Comparison of ENCODE assay signal across 8 mouse cellular contexts in genomic region chr1:171412446-171412845, GRCm38 (mm10). TPM values are rescaled to one million over a fixed set of nuclear protein-coding genes. Genes with fewer than 3 reads are reported as not detected.
DNase-seq lines count a peak whose midpoint lies in the region; ATAC-seq lines count a peak whose summit lies in the region.

No protein-coding gene starts in this region.

- peak; percentile 31 to 70 for DNase-seq in left cerebral cortex, postnatal 25 days (ENCODE audit: low spot score in 2 of 2)
- DNase-seq in left cerebral cortex, adult 18-20 months (ENCODE audit: low spot score in 2 of 2): no peak
- DNase-seq in NIH3T3 (ENCODE audit: low read depth): peak; percentile 66
- no peak for DNase-seq in forebrain, embryonic 10.5 days (ENCODE audit: extremely low spot score, low spot score)
- no peak for DNase-seq in ovary, postnatal 14 days (ENCODE audit: low spot score)
- no peak for DNase-seq in spleen, postnatal 14 days (ENCODE audit: low spot score in 2 of 2)

- peak overlapping the region; percentile 99 for H3K9ac ChIP-seq in midbrain, embryonic 13.5 days (replicated peaks)

- peak overlapping the region; percentile 97 for H3K4me3 ChIP-seq in forebrain, embryonic 10.5 days
- peak overlapping the region; percentile 96 for H3K4me3 ChIP-seq in midbrain, embryonic 13.5 days (replicated peaks)

- peaks cover 46% of the 10 kb centered on the region for H3K36me3 ChIP-seq in forebrain, embryonic 10.5 days (replicated peaks)
- peaks cover 35% of the 10 kb centered on the region for H3K36me3 ChIP-seq in midbrain, embryonic 13.5 days

- intact Hi-C loops in left cerebral cortex, postnatal 25 days (cut with DNase I): loop anchor here (5.0 kb wide), 1 partner anchor 65 kb away; no protein-coding TSS in a partner anchor

- peak overlapping the region; percentile 97 for H3K27ac ChIP-seq in forebrain, embryonic 10.5 days
- peak overlapping the region; percentile 93 for H3K27ac ChIP-seq in midbrain, embryonic 13.5 days

- ATAC-seq in inflammation-experienced regulatory T-cells, adult 6 months: peak; percentile 12
- no peak for ATAC-seq in midbrain, embryonic 13.5 days

- WGBS in forebrain, embryonic 10.5 days: 62% methylated on average over 3 of the region's 3 CpGs
- 18% methylated on average over 3 of the region's 3 CpGs for WGBS in midbrain, embryonic 13.5 days

- peaks cover 26% of the 10 kb centered on the region for H3K4me1 ChIP-seq in forebrain, embryonic 10.5 days
- H3K4me1 ChIP-seq in midbrain, embryonic 13.5 days (replicated peaks): peaks cover 23% of the 10 kb centered on the region

- H3K27me3 ChIP-seq in forebrain, embryonic 10.5 days (ENCODE audit: poor library complexity, severe bottlenecking): peaks cover 25% of the 10 kb centered on the region
- peaks cover 19% of the 10 kb centered on the region for H3K27me3 ChIP-seq in midbrain, embryonic 13.5 days

- no peaks in the 10 kb centered on the region for H3K9me3 ChIP-seq in forebrain, embryonic 10.5 days
- no peaks in the 10 kb centered on the region for H3K9me3 ChIP-seq in midbrain, embryonic 13.5 days

- peak overlapping the region; percentile 56 for H3K4me2 ChIP-seq in midbrain, embryonic 13.5 days (replicated peaks)

RNA-seq across cellular contexts. Expression of gene Usf1, which starts 1.3 kb away (rescaled TPM):
- total RNA-seq in left cerebral cortex, postnatal 25 days (2021): 100 to 1,000 TPM; 105 TPM
- 100 to 1,000 TPM in 1 of 2 experiments, 10 to 100 TPM in 1; 99.0 to 105 TPM for total RNA-seq in left cerebral cortex, adult 18-20 months (2021)
- polyA plus RNA-seq in forebrain, embryonic 10.5 days (2016; fragmentation: Nextera tagmentation; extraction: Ambion mirVana): 128 and 132 TPM in 2 replicates
- polyA plus RNA-seq in inflammation-experienced regulatory T-cells, adult 6 months (2017; shearing (Covaris generic)): 10 to 100 TPM; 46.9 to 62.6 (median 57.2) TPM
- 237 and 239 TPM in 2 replicates for polyA plus RNA-seq in midbrain, embryonic 13.5 days (2015; fragmentation: Nextera tagmentation; extraction: Ambion mirVana)

RNA-seq across cellular contexts. Expression of gene Tstd1, which starts 6.2 kb away (rescaled TPM):
- 1 to 10 TPM; 2.0 to 3.0 TPM for total RNA-seq in left cerebral cortex, postnatal 25 days (2021)
- 1 to 10 TPM; 1.4 to 2.3 TPM for total RNA-seq in left cerebral cortex, adult 18-20 months (2021)
- polyA plus RNA-seq in forebrain, embryonic 10.5 days (2016; fragmentation: Nextera tagmentation; extraction: Ambion mirVana): 6.1 and 6.5 TPM in 2 replicates
- 10 to 100 TPM in 2 of 3 experiments, 1 to 10 TPM in 1; 9.8 to 17.9 (median 12.6) TPM for polyA plus RNA-seq in inflammation-experienced regulatory T-cells, adult 6 months (2017; shearing (Covaris generic))
- polyA plus RNA-seq in midbrain, embryonic 13.5 days (2015; fragmentation: Nextera tagmentation; extraction: Ambion mirVana): 11.7 and 13.3 TPM in 2 replicates

RNA-seq across cellular contexts. Expression of gene Arhgap30, which starts 23.7 kb away (rescaled TPM):
- 1 to 10 TPM; 1.9 to 2.8 TPM for total RNA-seq in left cerebral cortex, postnatal 25 days (2021)
- total RNA-seq in left cerebral cortex, adult 18-20 months (2021): 1 to 10 TPM; 2.2 to 2.6 TPM
- polyA plus RNA-seq in forebrain, embryonic 10.5 days (2016; fragmentation: Nextera tagmentation; extraction: Ambion mirVana): 0.74 and 0.91 TPM in 2 replicates
- polyA plus RNA-seq in inflammation-experienced regulatory T-cells, adult 6 months (2017; shearing (Covaris generic)): 10 to 100 TPM; 73.5 to 84.6 (median 78.0) TPM
- polyA plus RNA-seq in midbrain, embryonic 13.5 days (2015; fragmentation: Nextera tagmentation; extraction: Ambion mirVana): 0.63 TPM in 2 replicates

RNA-seq across cellular contexts. Expression of gene F11r, which starts 24.9 kb away (rescaled TPM):
- total RNA-seq in left cerebral cortex, postnatal 25 days (2021): 1 to 10 TPM; 5.5 to 7.2 TPM
- total RNA-seq in left cerebral cortex, adult 18-20 months (2021): 1 to 10 TPM; 4.5 to 5.4 TPM
- polyA plus RNA-seq in forebrain, embryonic 10.5 days (2016; fragmentation: Nextera tagmentation; extraction: Ambion mirVana): 16.2 and 16.5 TPM in 2 replicates
- polyA plus RNA-seq in inflammation-experienced regulatory T-cells, adult 6 months (2017; shearing (Covaris generic)): 1 to 10 TPM in 1 of 3 experiments, under 1 TPM in 2; 0.32 to 1.0 (median 0.55) TPM
- 8.3 and 9.7 TPM in 2 replicates for polyA plus RNA-seq in midbrain, embryonic 13.5 days (2015; fragmentation: Nextera tagmentation; extraction: Ambion mirVana)

RNA-seq across cellular contexts. Expression of gene Nectin4, which starts 42.5 kb away (rescaled TPM):
- total RNA-seq in left cerebral cortex, postnatal 25 days (2021): 1 to 10 TPM; 1.9 to 2.1 TPM
- total RNA-seq in left cerebral cortex, adult 18-20 months (2021): 1 to 10 TPM; 3.6 to 4.7 TPM
- polyA plus RNA-seq in forebrain, embryonic 10.5 days (2016; fragmentation: Nextera tagmentation; extraction: Ambion mirVana): 0.92 and 0.94 TPM in 2 replicates
- polyA plus RNA-seq in inflammation-experienced regulatory T-cells, adult 6 months (2017; shearing (Covaris generic)): under 1 TPM in 2 of 3 experiments, not detected in 1; 0.09 to 0.25 TPM
- polyA plus RNA-seq in midbrain, embryonic 13.5 days (2015; fragmentation: Nextera tagmentation; extraction: Ambion mirVana): 0.70 and 0.97 TPM in 2 replicates

Comparison
In these comparisons a context has a peak if more than half of its experiments do, and no peak if none do; other contexts are left out.
1. DNase-seq: peak in left cerebral cortex, postnatal 25 days (2 of 2) and NIH3T3 (single experiment); none in left cerebral cortex, adult 18-20 months (0 of 2), forebrain, embryonic 10.5 days (single experiment), ovary, postnatal 14 days (single experiment) and spleen, postnatal 14 days (0 of 2).
2. RNA of gene Arhgap30, which starts 23.7 kb away (polyA plus RNA-seq): 73.5 to 84.6 TPM in inflammation-experienced regulatory T-cells, adult 6 months; 0.74 to 0.91 TPM in forebrain, embryonic 10.5 days and 0.63 TPM in midbrain, embryonic 13.5 days; every median in the first group is over 10 times any median in the second.